Mouse (Mus musculus) heart, embryonic 15.5 days (tissue): ENCODE measurements at regions not wholly inside any gene's neighbourhood (a gene's known extent, or its start where the extent isn't known, plus 50 kb on each side); places are given as distances from the start of the nearest gene placed in this dataset.
A peak's percentile ranks its signal among the peaks of the same experiment; 100 is the strongest.

ENCODE experiments used
- ATAC-seq: fragments of 200-750 bp; cut with Nextera tagmentation; replicated peaks from 2 replicates; pipeline ENCODE4 v1.8.0; 2017; ENCODE audit warnings: low read depth, moderate TSS enrichment; ENCODE audit not compliant: insufficient number of reproducible peaks, insufficient read depth, low FRiP score
- H3K27ac ChIP-seq: fragments of 300-500 bp; sonication (generic); 2 replicates; pipeline ENCODE4 v1.5.1; 2015; ENCODE audit warnings: mild to moderate bottlenecking, inconsistent platforms
- H3K27me3 ChIP-seq: fragments of 300-500 bp; sonication (generic); 2 replicates; pipeline ENCODE4 v1.6.1; 2015; ENCODE audit warnings: inconsistent platforms
- H3K36me3 ChIP-seq: fragments of 300-500 bp; sonication (generic); 2 replicates; pipeline ENCODE4 v1.6.1; 2015; ENCODE audit warnings: mild to moderate bottlenecking, inconsistent platforms
- H3K4me1 ChIP-seq: fragments of 300-500 bp; sonication (generic); replicated peaks from 2 replicates; pipeline ENCODE4 v1.6.1; 2015; ENCODE audit warnings: inconsistent platforms
- H3K4me2 ChIP-seq: fragments of 300-500 bp; sonication (generic); 2 replicates; pipeline ENCODE4 v1.6.1; 2015; ENCODE audit warnings: inconsistent platforms, mild to moderate bottlenecking, moderate library complexity
- H3K4me3 ChIP-seq: fragments of 300-500 bp; sonication (generic); 2 replicates; pipeline ENCODE4 v1.5.1; 2015; ENCODE audit warnings: mild to moderate bottlenecking, inconsistent platforms
- H3K9ac ChIP-seq: fragments of 300-500 bp; sonication (generic); 2 replicates; pipeline ENCODE4 v1.6.1; 2015; ENCODE audit warnings: mild to moderate bottlenecking, inconsistent platforms
- H3K9me3 ChIP-seq: fragments of 300-500 bp; sonication (generic); replicated peaks from 2 replicates; pipeline ENCODE4 v1.6.1; 2016; ENCODE audit warnings: inconsistent platforms
- WGBS: fragments of 180-500 bp; shearing (Covaris S2); methylation state at CpG from one replicate; pipeline ENCODE4 v1.1.7; 2015; ENCODE audit warnings: mixed read lengths; 5-methylcytosine and 5-hydroxymethylcytosine counted together

GRCm38 (mm10) chr17:68134373-68134772, 130.5 kb upstream of the Arhgap28 start:
- Histone ChIP-seq H3K36me3 (no peaks in the 10 kb centered on the region), H3K27ac (no peak overlapping the region), H3K4me1 (no peaks in the 10 kb centered on the region), H3K4me3 (no peak overlapping the region), H3K27me3 (no peaks in the 10 kb centered on the region), H3K4me2 (no peak overlapping the region), H3K9me3 (no peaks in the 10 kb centered on the region), H3K9ac (no peak overlapping the region)
- WGBS: 38% methylated on average over 10 of the region's 10 CpGs
- no peak for ATAC-seq

- ATAC-seq: no peak
- H3K27ac ChIP-seq: no peak overlapping the region
- no peaks in the 10 kb centered on the region for H3K4me1 ChIP-seq
- no peak overlapping the region for H3K4me2 ChIP-seq
- no peaks in the 10 kb centered on the region for H3K36me3 ChIP-seq
- no peaks in the 10 kb centered on the region for H3K9me3 ChIP-seq
- WGBS: 43% methylated on average over 5 of the region's 5 CpGs
- H3K27me3 ChIP-seq: no peaks in the 10 kb centered on the region
- no peak overlapping the region for H3K4me3 ChIP-seq
- H3K9ac ChIP-seq: no peak overlapping the region
These were observed 131.5 kb upstream of the Arhgap28 start for GRCm38 (mm10) chr17:68135436-68135835.

- Histone ChIP-seq H3K4me1 (no peaks in the 10 kb centered on the region), H3K4me2 (no peak overlapping the region), H3K4me3 (no peak overlapping the region), H3K27ac (no peak overlapping the region), H3K9me3 (no peaks in the 10 kb centered on the region), H3K9ac (no peak overlapping the region), H3K36me3 (no peaks in the 10 kb centered on the region), H3K27me3 (no peaks in the 10 kb centered on the region)
- WGBS: 79% methylated on average over 7 of the region's 7 CpGs
- ATAC-seq: no peak
These were observed 130.3 kb upstream of the L3mbtl4 start for GRCm38 (mm10) chr17:68143307-68143706.

GRCm38 (mm10) chr17:68149237-68149792, 124.3 kb upstream of the L3mbtl4 start:
- Histone ChIP-seq H3K36me3 (no peaks in the 10 kb centered on the region), H3K27ac (no peak overlapping the region), H3K4me1 (no peaks in the 10 kb centered on the region), H3K4me3 (no peak overlapping the region), H3K27me3 (no peaks in the 10 kb centered on the region), H3K4me2 (no peak overlapping the region), H3K9me3 (no peaks in the 10 kb centered on the region), H3K9ac (no peak overlapping the region)
- WGBS: 85% methylated on average over 10 of the region's 10 CpGs
- no peak for ATAC-seq

- 71% methylated on average over 11 of the region's 11 CpGs for WGBS
These were observed 121.0 kb upstream of the L3mbtl4 start for GRCm38 (mm10) chr17:68152438-68153120.

GRCm38 (mm10) chr17:68154879-68155278, 118.7 kb upstream of the L3mbtl4 start:
- no peak overlapping the region for H3K9ac ChIP-seq
- no peak for ATAC-seq
- no peaks in the 10 kb centered on the region for H3K4me1 ChIP-seq
- no peaks in the 10 kb centered on the region for H3K9me3 ChIP-seq
- H3K4me2 ChIP-seq: no peak overlapping the region
- no peak overlapping the region for H3K4me3 ChIP-seq
- WGBS: 62% methylated on average over 4 of the region's 4 CpGs
- H3K27me3 ChIP-seq: 0 out of 2 replicates have a peak, but pooled peaks cover 3% of the 10 kb centered on the region
- no peak overlapping the region for H3K27ac ChIP-seq
- H3K36me3 ChIP-seq: no peaks in the 10 kb centered on the region

More at GRCm38 (mm10) chr17:68152438-68153120, 121.0 kb upstream of the L3mbtl4 start:
- no peaks in the 10 kb centered on the region for H3K4me1 ChIP-seq
- H3K27ac ChIP-seq: no peak overlapping the region
- no peaks in the 10 kb centered on the region for H3K27me3 ChIP-seq
- no peak for ATAC-seq
- H3K36me3 ChIP-seq: no peaks in the 10 kb centered on the region
- no peak overlapping the region for H3K4me2 ChIP-seq
- no peak overlapping the region for H3K4me3 ChIP-seq
- no peaks in the 10 kb centered on the region for H3K9me3 ChIP-seq
- H3K9ac ChIP-seq: no peak overlapping the region

GRCm38 (mm10) chr17:68158172-68158651, 115.4 kb upstream of the L3mbtl4 start:
- H3K9me3 ChIP-seq: no peaks in the 10 kb centered on the region
- WGBS: 68% methylated on average over 13 of the region's 13 CpGs
- 0 out of 2 replicates have a peak, but pooled peaks cover 3% of the 10 kb centered on the region for H3K27me3 ChIP-seq
- H3K9ac ChIP-seq: no peak overlapping the region
- H3K4me2 ChIP-seq: no peak overlapping the region
- H3K27ac ChIP-seq: peak overlapping the region; percentile 66
- peak; percentile 55; the same call in 1 of the 2 replicates for ATAC-seq
- H3K4me3 ChIP-seq: no peak overlapping the region
- no peaks in the 10 kb centered on the region for H3K4me1 ChIP-seq
- H3K36me3 ChIP-seq: no peaks in the 10 kb centered on the region

GRCm38 (mm10) chr17:68161107-68161506, 112.5 kb upstream of the L3mbtl4 start:
- 64% methylated on average over 2 of the region's 2 CpGs for WGBS

GRCm38 (mm10) chr17:68163545-68163944, 110.1 kb upstream of the L3mbtl4 start:
- ATAC-seq: no peak

More at GRCm38 (mm10) chr17:68161107-68161506, 112.5 kb upstream of the L3mbtl4 start:
- H3K36me3 ChIP-seq: no peaks in the 10 kb centered on the region
- H3K27ac ChIP-seq: no peak overlapping the region
- H3K4me1 ChIP-seq: 0 out of 2 replicates have a peak, but pooled peaks cover 6% of the 10 kb centered on the region
- H3K9me3 ChIP-seq: no peaks in the 10 kb centered on the region
- no peak overlapping the region for H3K9ac ChIP-seq
- ATAC-seq: no peak
- 0 out of 2 replicates have a peak, but pooled peaks cover 3% of the 10 kb centered on the region for H3K27me3 ChIP-seq
- no peak overlapping the region for H3K4me3 ChIP-seq
- H3K4me2 ChIP-seq: no peak overlapping the region

GRCm38 (mm10) chr17:68164666-68165065, 108.9 kb upstream of the L3mbtl4 start:
- Histone ChIP-seq H3K4me1 (0 out of 2 replicates have a peak, but pooled peaks cover 6% of the 10 kb centered on the region), H3K9me3 (no peaks in the 10 kb centered on the region), H3K9ac (no peak overlapping the region), H3K36me3 (no peaks in the 10 kb centered on the region), H3K4me3 (no peak overlapping the region), H3K27me3 (no peaks in the 10 kb centered on the region; the same call in 1 of the 2 replicates), H3K4me2 (no peak overlapping the region), H3K27ac (peak overlapping the region; percentile 60)
- 56% methylated on average over 2 of the region's 2 CpGs for WGBS
- ATAC-seq: no peak

More at GRCm38 (mm10) chr17:68163545-68163944, 110.1 kb upstream of the L3mbtl4 start:
- Histone ChIP-seq H3K4me2 (no peak overlapping the region), H3K4me3 (no peak overlapping the region), H3K36me3 (no peaks in the 10 kb centered on the region), H3K9me3 (no peaks in the 10 kb centered on the region), H3K4me1 (0 out of 2 replicates have a peak, but pooled peaks cover 6% of the 10 kb centered on the region), H3K27me3 (no peaks in the 10 kb centered on the region; the same call in 1 of the 2 replicates), H3K27ac (peak overlapping the region; percentile 60; the same call in 1 of the 2 replicates), H3K9ac (no peak overlapping the region)
- 54% methylated on average over 4 of the region's 4 CpGs for WGBS

GRCm38 (mm10) chr17:68165171-68165825, 108.3 kb upstream of the L3mbtl4 start:
- no peaks in the 10 kb centered on the region; the same call in 1 of the 2 replicates for H3K27me3 ChIP-seq
- no peak overlapping the region for H3K9ac ChIP-seq
- no peak overlapping the region for H3K4me3 ChIP-seq
- 0 out of 2 replicates have a peak, but pooled peaks cover 6% of the 10 kb centered on the region for H3K4me1 ChIP-seq
- H3K4me2 ChIP-seq: peak overlapping the region; percentile 22
- H3K36me3 ChIP-seq: no peaks in the 10 kb centered on the region
- no peaks in the 10 kb centered on the region for H3K9me3 ChIP-seq
- peak overlapping the region; percentile 60 for H3K27ac ChIP-seq
- peak; percentile 73 for ATAC-seq
- WGBS: 23% methylated on average over 15 of the region's 15 CpGs
